23 mouse cellular contexts compared by ENCODE assay signal in the genomic region with DNA sequence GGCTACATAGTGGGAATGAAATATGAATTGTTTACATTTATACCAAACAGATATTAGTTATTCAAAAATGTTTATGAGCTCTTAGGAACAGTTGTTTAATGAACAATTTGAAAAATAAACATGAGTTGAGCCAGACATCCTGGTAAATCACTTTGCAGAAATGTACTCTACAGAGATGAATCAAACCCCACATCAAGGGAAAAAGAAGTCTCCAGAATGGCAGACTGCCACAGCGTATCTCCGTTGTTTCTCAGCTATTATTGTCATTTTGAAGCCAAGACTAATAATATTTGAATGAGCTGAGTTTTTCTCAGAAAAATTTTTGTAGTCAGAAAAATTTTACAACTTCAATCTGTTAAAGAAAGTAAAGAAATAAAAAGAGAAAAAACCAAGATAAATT.
"Had no signal": no experiment of that assay in that cellular context is flagged by ENCODE, and none has a peak within 500 bp of the region (broad histone marks: within the 10 kb centered on the region; RNA-seq: fewer than 3 reads in every experiment).

No protein-coding gene starts in this region.

- H3K4me1 ChIP-seq: limb, embryonic 12.5 days; limb, embryonic 15.5 days; lung, embryonic 15.5 days; neural tube, embryonic 12.5 days; neural tube, embryonic 15.5 days had no signal

- H3K9me3 ChIP-seq: limb, embryonic 12.5 days; limb, embryonic 15.5 days; lung, embryonic 15.5 days; neural tube, embryonic 12.5 days; neural tube, embryonic 15.5 days had no signal

- ATAC-seq: intestine, postnatal 0 days; liver, postnatal 0 days had no signal

- H3K27ac ChIP-seq: limb, embryonic 12.5 days; limb, embryonic 15.5 days; liver, embryonic 14.5 days; lung, embryonic 15.5 days; neural tube, embryonic 12.5 days; neural tube, embryonic 15.5 days; stomach, postnatal 0 days had no signal

- H3K36me3 ChIP-seq: limb, embryonic 12.5 days; limb, embryonic 15.5 days; lung, embryonic 15.5 days; neural tube, embryonic 12.5 days; neural tube, embryonic 15.5 days had no signal

- H3K9ac ChIP-seq: limb, embryonic 12.5 days; limb, embryonic 15.5 days; liver, embryonic 14.5 days; liver, postnatal 0 days; lung, embryonic 15.5 days; neural tube, embryonic 12.5 days; neural tube, embryonic 15.5 days had no signal

- H3K27me3 ChIP-seq: limb, embryonic 12.5 days; limb, embryonic 15.5 days; lung, embryonic 15.5 days; neural tube, embryonic 12.5 days; neural tube, embryonic 15.5 days had no signal

- DNase-seq: kidney, adult 8-10 months; kidney, postnatal 36 days; left cerebral cortex, postnatal 4 days; liver, postnatal 0 days; lung, postnatal 10 days; lung, postnatal 36 days; midbrain, embryonic 14.5 days; right cerebral cortex, adult 18-20 months; right cerebral cortex, postnatal 14 days; right cerebral cortex, postnatal 4 days; thymus, adult 2 months; thymus, postnatal 14 days; thymus, postnatal 4 days had no signal

- H3K4me3 ChIP-seq: limb, embryonic 12.5 days; limb, embryonic 15.5 days; lung, embryonic 15.5 days; neural tube, embryonic 12.5 days; neural tube, embryonic 15.5 days had no signal

- H3K4me2 ChIP-seq: limb, embryonic 12.5 days; limb, embryonic 15.5 days; liver, embryonic 11.5 days; lung, embryonic 15.5 days; midbrain, embryonic 11.5 days; neural tube, embryonic 12.5 days; neural tube, embryonic 15.5 days had no signal
